Mouse (Mus musculus): ENCODE data around the gene Cyb5rl.

- TF ChIP-seq POLR2A (IDR thresholded peaks at IDR 0.05; ENCODE audit: borderline replicate concordance, low read depth, low read length): no peak
- no peak for TF ChIP-seq CTCF (IDR thresholded peaks at IDR 0.05; ENCODE audit: low read depth, low read length)
Observed at GRCm38 (mm10) chr4:107108291-107108731, 41.5 kb downstream of the Cyb5rl start.
